Mouse (Mus musculus) E14TG2a.4 (cell line): Measurements from ENCODE around the gene Polr3h.

Experiments
- CTCF ChIP-seq: conservative IDR thresholded peaks from 2 replicates; pipeline ENCODE4 v1.5.1; 2014; ENCODE audit warnings: low read length
- POU5F1 ChIP-seq: IDR thresholded peaks from 2 replicates; pipeline ENCODE4 v1.6.1; 2014; ENCODE audit warnings: low read length, borderline replicate concordance

DNA sequence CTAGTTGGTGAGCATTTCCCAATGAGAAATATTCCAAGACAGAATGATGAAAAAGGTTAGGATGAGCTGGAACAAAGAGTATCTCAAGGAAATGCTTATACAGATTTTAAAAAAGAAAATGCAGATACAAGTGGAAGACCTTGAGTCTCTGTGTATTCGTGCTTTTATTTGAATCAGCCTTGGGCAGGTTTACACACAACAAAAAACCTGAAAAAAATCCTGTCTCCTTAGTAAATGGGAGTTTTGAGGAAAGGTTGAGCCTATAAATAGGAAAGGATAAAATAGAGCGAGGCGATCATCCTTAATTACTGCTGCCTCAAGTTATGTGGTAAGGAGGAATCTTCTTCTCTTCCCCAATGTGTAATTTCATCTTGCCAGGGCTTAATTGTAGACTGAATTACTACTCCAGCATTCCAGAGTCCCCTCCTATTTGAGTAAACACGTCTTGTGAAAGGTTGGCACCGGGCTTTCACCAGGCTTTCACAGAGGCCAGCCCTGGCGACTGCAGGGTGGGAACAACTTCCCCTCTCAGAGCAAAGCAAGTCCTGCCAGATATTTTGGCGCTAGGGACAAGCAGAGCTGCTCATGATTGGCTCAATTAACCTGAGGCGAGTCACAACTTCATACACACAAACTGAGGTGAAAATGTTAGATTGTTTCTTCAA, 65.4 kb downstream of the Polr3h start:
- TF ChIP-seq CTCF (no peak), POU5F1 (no peak)
